Mouse (Mus musculus): ENCODE measurements around the gene Ncbp1.

GRCm38 (mm10) chr4:46094916-46095825 lies 43.2 kb upstream of the Ncbp1 start:
- TF ChIP-seq CTCF (conservative IDR thresholded peaks at IDR 0.05; ENCODE audit: insufficient read depth, insufficient read length, low read depth, low read length) = no peak
- TF ChIP-seq POLR2A (IDR thresholded peaks at IDR 0.05; ENCODE audit: low read depth, low read length) = no peak

Measured in kidney, adult 2 months (tissue).